Mouse (Mus musculus) liver, adult 2 months (tissue): Measurements from ENCODE around the gene Mageb4.
"Not testable (repeated sequence)": the region's sequence is repeated elsewhere in the genome, so short reads cannot be mapped to it uniquely, and the experiment has no call there.

ENCODE experiments used
- CTCF ChIP-seq: fragments of 200-500 bp; IDR thresholded peaks from 2 replicates; pipeline ENCODE4 v1.5.1; 2011; ENCODE audit warnings: low read depth, low read length, control low read depth
- POLR2A ChIP-seq: fragments of 200-500 bp; IDR thresholded peaks from 2 replicates; pipeline ENCODE4 v1.6.1; 2011; ENCODE audit warnings: low read length, control low read depth; ENCODE audit not compliant: insufficient read depth; ENCODE audit errors: extremely low read depth

DNA sequence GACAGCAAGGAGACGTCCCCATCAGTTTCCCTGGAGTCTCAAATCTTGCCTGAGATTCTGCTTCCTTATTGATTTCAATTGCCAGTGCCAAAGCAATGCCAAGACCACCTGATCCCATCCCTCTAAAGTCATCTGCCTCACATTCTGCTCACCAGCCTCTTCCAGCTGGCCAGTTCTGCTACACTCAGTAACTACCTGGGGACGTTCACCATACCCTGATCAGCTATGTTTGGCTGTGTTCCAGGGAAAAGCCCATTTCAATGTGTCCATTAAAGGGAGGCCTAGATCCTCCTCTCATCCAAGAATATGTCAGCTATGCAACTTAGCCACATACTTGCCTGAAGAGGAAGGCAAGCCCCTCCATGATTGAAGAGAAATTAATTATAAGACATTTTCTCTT is 20.3 kb downstream of the Mageb4 start:
- not testable (repeated sequence) for TF ChIP-seq CTCF, POLR2A
